Mouse (Mus musculus): ENCODE measurements around the gene Mapk3.

The Mapk3 gene

DNA sequence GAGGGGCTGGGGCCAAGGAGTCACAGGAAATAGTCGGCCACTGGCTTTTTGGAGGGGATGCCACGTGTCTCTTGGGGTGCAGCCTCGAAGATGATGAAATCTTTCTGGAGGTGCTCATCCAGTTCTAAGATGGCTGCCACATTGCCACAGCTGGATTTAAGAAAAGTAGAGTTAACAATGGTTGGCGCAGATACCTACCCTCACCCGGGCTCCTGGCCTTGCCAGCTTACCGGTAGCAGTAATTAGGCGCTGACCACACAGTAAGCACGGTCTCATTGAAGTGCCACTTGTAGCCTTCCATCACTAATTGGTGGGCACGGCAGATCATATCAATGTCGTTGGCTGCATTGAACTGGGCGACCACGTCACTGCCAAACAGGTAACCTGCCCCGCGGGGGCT is 26.7 kb downstream of the Mapk3 start:
- peak; percentile 92 for DNase-seq

- DNase-seq = peak; percentile 94
Measured at GRCm38 (mm10) chr7:126789141-126789540, 29.7 kb downstream of the Mapk3 start.

DNA sequence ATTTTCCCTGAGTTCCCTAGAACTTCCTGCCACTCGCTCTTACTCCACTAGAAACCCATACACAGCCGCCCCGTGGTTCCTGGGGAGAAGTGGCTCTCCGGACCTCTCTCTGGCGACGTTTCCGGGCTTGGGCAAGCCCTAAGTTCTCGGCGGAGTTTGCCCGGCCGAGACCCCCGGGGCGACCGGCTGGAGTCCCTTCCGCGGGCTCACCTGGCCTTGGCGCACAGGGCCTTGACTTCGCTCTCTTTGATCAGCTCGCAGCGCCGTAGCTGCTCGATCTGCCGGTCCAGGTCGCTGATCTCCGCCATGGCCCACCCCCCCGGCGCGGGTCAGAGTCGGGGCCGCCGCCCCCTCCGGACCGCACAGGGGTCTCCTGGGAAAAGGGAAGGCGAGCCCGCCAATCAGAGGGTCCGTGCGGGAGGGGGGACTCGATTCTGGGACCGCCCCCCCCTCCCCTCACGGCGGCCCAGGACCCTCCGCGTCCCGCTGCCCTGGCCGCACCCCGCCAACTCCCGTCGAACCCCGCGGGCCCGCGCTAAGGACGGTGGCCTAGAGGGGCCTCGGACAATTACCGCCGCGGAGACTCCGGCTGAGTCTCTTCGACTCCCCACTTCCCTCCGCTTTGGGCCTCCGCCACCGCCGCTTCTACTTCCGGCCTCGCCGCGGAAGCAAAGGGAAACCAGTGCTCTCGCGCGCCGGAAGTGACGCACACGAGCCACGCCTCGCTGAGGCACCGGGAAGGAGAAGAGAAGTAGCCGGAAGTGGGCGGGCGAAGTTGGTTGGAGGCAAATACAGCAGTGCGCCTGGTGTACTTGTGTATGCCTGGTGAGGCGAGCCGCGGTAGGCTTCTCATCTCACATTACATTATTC is 32.7 kb downstream of the Mapk3 start, which contains the start of gene Ppp4c:
Gene Ppp4c, minus strand, starts transcription at position 646 of the 870 bp plus-strand sequence.
- peak; percentile 100 for DNase-seq

DNA sequence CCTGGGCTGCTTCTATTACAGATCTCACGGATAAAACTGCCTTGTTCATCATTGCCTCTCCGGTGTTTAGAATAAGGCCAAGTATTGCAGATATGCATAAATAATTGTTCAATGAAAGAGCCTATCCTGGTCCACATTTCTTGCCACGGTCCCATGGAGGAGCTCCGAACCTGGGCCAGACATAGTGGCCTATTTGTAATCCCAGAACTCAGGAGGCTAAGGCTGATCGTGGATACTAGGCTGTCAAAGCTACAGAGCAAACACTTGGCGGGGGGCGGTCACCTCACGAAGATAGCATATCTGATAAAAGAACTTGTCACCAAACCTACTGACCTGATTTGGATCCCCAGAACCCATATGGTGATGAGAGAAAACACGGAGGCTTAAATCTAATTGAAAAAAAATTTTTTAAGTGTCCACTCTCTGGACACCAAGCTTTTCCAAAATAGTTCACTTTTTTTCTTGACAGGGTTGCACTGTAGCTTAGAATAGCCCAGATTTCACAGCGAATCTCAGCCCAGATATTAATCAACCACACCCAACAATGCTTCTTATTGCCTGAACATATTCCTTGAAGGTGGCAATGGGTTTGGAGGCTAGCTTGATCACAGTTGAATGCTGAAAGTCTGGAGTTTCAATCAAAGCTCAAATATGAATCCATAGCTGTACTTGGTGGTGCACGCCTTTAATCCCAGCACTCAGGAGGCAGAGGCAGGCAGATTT is 33.5 kb downstream of the Mapk3 start:
- DNase-seq = no peak

DNA sequence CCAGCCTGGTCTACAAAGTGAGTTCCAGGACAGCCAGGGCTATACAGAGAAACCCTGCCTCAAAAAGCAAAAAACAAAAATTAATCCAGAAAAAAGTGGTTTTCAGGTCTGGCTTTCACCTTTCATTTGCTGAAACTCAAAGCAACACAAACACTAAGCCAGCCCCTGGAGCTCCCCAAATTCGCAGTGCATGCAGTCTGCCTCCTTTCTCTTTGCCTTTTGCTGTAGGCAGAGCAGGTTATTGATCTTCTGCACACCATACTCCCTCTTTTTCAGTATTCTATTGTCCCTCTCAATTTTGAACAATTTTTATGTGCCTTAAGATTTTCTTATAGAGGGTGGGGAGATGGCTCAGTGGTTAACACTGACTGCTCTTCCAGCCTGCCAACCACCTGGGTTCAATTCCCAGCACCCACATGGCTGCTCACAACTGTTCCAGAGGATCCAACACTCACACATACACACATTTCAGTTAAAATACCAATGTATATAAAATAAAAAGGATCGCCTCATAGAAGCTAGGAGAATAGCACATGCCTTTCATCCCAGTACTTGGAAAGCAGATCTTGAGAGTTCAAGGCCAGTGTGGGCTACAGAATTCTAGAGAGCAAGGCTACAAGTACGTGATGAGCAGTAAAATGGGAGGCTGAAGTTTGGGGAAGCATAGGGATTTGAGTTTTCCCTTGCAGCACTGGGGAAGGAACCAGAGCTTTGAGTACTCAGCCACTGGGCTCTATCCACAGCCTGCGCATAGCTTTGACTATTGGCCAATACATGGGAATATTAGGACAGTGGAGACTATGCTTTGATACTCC is 34.3 kb downstream of the Mapk3 start:
- DNase-seq = no peak

- no peak for DNase-seq
Measured at GRCm38 (mm10) chr7:126794271-126794605, 34.8 kb downstream of the Mapk3 start.

DNA sequence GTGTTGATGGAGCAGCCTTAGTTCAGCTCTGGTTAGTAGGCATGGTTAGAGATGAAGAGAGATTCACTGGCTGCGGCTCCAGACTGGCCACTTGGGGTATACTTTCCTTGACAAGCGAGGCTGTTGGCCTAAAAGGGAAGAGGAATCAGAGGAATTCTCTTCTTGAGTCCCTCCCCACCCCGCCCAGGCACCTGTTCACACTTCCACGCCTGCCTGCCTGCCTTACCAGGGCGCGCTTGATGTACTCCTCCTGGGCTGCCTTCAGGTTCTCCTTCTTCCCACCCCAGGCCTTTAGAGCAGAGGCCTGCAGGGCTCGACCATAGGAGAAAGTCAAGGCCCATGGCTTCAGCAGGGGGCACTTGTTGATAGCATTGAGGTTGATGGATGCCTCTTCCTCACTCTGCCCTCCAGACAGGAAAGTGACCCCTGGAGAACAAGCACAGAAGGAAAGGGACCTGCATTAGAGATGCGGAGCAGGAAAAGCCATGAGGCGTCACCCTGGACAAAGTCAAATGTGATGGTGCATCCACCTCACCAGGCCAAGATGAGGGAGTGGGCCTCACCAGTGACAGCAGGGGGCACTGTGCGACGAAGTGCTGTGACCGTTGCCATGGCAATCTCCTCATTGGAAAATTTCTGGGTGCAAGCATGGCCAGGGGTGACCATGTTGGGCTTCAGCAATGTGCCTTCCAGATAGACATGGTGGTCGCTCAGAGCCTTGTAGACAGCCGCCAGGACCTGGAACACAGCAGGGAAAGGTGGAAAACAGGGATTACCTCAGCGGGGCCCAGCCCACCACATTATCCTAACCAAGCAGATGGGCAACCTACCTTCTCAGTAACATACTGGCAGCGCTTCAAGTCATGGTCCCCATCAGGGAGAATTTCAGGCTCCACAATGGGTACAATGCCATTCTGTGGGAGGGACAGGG is 36.3 kb downstream of the Mapk3 start:
- peak; percentile 93 for DNase-seq

DNA sequence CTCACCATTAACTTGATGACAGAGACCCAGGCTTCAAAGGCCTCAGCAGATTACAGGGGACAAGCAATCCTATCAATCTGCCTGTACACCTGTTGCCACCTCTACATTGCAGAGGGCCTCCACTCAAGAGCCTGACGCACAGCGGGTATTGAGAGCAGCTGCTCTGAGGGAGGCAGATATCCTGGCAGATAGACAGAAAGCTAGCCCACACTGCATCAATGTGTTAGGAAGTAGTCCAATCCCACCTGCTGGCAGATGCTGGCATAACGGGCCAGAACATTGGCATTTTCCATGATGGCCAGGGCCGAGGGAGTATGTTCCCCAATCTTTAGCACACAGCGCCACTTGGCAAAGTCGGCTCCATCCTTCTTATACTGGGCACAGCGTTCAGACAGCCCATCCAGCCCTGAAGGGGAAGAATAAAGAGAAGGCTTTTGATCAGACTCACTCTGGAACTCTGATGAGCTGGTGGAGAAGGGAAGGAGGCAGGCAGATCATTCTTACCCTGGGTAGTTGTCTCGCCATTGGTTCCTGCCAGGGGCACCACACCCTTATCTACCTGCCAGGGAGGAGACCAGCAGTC is 37.0 kb downstream of the Mapk3 start:
- peak; percentile 93 for DNase-seq

DNA sequence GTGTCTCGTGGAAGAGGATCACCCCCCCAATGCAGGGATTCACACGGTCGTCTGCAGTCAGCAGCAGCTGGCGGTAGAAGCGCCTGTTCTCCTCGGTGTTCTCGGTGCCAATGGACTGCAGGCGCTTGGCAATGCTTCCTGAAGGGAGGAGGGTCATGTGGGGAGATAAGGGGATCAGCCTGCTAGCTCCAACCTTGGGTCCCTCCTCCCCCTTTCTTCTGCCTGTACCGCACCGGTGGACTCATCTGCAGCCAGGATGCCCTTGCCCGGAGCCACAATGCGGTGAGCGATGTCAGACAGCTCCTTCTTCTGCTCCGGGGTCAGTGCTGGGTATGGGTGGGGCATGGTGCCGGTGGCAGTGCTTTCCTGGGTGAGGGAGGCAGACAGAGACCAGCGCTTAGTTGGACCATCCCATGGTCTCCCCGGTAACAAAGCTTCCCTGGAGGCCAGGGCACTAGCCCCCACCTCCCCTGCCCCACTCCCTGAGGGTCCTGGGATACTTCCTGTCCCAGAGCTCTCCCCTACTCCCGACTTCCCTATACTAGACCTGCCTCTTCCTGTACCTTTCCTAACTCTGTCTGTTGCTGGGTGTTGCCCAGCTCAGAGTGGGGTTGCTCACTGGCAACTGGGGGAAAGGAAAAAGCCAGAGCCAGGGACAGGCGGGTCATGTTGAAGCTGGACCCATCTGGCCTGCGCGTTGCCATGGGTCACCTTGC is 38.2 kb downstream of the Mapk3 start, which contains the start of gene Fam57b:
Gene Fam57b, plus strand, starts transcription at position 258 of the 716 bp plus-strand sequence.
- peak; percentile 98 for DNase-seq

GRCm38 (mm10) chr7:126798127-126799049 is 39.0 kb downstream of the Mapk3 start:
- DNase-seq = peak; percentile 95

- DNase-seq = peak; percentile 100
Measured at GRCm38 (mm10) chr7:126799050-126799467, 39.7 kb downstream of the Mapk3 start.

DNA sequence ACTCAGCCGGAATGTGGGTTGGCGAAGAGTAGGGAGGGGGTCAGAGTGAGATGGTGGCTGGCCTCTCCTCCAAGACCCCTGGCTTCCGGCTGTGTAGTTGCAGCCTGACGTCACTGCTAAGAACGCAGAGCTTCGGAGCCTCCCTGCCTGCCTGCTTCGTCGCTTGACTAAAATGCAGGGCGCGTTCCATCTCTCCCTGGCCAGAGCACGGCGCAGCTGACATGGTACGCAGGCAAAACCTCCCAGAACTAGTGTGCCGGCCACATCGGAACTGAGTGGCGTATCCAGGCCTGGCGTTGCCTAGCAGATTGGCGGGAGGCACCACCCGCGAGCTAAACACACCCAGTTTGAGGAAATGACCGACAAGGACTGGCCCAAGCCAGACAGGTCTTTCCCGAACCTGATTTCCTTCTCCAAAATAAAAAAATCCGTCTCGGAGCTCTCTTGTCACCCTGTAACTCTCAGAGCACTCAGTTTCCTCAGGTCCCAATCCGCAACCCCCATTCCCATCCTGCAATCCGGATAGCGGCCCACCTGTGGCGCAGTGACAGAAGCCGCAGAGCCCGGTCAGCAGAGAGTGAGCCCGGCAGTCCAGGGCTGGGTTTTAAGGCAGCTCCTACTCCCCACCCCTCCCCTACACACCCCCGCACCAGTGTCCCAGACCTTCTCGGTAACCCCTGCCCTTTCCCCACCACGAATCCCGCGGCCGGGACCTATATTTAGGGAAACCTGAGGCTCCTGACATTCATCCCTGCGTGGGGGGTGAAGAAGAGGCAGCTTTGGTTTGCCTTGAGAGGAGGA is 40.3 kb downstream of the Mapk3 start:
- peak; percentile 98 for DNase-seq

GRCm38 (mm10) chr7:126800269-126801056 is 41.1 kb downstream of the Mapk3 start:
- DNase-seq = peak; percentile 95

DNA sequence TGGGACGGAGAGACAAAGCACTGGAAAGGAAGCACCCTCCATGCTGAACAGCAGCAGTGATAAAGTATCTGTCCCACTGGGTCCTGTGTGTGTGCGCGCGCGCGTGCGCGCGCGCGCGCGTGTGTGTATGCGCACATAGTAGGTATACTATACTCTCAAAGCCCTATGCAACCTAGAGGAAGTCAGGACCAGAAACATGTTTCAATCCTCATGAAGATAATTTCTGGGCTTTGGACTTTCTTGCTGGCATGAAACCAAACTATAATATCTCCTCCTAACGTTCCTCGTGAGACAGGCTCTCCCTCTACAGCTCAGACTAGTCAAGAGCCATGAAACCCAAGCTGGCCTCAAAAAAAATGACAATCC is 41.6 kb downstream of the Mapk3 start:
- DNase-seq = no peak

DNA sequence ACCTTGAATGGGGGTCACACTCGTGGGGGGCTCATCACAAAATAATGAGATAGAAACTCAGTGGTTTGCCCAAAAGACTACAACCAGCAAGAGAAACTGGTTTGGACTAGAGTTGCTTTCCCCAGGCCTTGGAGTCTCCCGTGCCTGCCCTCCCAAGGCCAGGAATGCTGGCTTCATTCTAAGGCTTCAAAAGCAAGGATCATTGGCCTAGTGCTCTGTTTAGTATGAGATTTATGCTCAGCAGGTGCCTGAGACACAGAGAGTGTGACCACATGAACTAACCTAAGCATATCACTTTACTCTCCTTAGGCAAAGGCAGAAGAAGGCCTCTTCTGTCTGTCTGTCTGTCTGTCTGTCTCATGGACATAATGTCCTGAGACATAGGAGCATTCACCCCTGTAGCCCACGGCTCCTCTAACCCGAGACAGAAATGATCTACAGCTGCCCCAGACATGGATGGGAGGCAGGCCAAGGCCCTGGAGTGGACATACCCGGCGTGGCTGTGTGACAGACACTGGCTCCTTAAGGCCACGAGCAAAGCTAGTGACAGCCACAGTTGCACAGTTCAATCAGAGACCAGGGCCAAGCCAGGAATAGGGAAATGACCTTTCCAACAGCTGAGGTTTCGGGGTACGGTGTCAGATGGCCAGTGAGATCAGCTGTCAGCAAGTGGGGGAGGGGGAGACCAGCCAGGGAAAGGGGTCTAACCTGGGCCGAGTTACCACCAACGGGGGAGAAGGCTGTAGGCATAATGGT is 42.9 kb downstream of the Mapk3 start:
- DNase-seq = no peak

DNA sequence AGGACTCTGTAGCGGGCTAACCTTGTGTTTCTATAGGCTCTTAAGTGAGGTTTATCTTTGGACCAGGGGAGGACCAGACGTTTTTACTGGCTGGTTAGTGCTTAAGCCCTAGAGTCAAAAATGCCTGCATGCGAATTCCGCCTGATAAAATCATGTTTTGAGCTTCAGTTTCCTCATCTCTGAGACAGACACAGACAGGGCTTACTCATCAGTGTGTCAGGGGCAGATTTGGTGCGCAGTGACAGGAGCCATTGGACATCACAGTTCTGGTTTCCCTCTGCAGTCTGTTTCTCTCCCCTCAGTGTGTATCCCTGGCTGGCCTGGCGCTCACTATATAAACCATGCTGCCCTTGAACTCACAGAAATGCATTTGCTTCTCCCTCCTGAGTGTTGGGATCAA is 43.8 kb downstream of the Mapk3 start:
- DNase-seq = no peak

DNA sequence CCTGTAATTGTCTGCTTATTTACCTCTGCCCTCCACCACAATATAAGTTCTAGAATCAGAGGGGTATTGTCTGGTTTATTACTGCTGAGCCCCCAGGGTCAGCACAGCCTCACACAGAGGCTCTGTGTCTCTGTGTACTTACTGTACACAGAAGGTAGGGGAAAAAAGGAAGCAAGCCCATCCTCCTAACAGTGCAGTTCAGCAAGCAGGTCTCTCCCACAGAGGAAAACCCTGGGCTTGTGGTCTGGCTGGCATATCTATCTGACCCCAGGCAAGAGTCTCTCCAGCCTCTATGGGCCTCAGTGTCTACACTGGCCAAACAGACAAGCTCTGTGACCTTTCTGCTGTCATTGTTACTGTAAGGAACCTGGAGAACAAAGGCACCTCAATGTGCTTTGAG is 44.4 kb downstream of the Mapk3 start:
- no peak for DNase-seq

Data from heart, adult 11 months (tissue).